Comparison of ENCODE assay signal across 36 mouse cellular contexts in the genomic region with DNA sequence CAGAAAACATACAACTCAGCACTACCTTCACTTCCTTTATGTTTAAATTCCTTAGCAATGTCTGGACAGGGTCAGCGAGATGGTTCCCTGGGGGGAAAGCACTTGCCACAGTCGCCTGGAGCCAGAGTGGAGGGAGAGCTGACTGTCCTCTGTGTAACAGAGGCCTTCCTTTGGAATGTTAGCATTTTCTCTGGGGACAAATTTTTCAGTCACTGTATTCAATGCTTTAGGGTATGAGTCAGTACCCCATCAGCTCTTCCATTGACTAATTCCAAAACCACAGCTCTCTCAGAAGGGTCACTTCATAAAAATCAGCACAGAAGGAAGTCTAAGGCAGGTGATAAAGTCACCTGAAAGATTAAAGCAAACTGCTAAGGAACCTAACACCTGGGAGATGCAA. TPM values are rescaled to one million over a fixed set of nuclear protein-coding genes. Genes with fewer than 3 reads are reported as not detected.
A peak's percentile ranks its signal among the peaks of the same experiment; 100 is the strongest.
DNase-seq lines count a peak whose midpoint lies in the region; ATAC-seq and TF ChIP-seq lines count a peak whose summit lies in the region.
"Had no signal": no experiment of that assay in that cellular context is flagged by ENCODE, and none has a peak within 500 bp of the region (broad histone marks: within the 10 kb centered on the region; RNA-seq: fewer than 3 reads in every experiment).

No protein-coding gene starts in this region.

- DNase-seq in kidney, postnatal 0 days (ENCODE audit: low spot score) = peak; percentile 15
- DNase-seq in kidney, adult 9 months = no peak
- peak; percentile 25 for DNase-seq in CH12.LX (ENCODE audit: extremely low read depth)
- no peak for DNase-seq in Patski (ENCODE audit: low read depth, low spot score)
- DNase-seq in heart, adult 11 months = no peak
- DNase-seq in kidney, adult 2 months = no peak
- DNase-seq: adrenal gland, adult 2 months; adrenal gland, postnatal 14 days; cerebellum, adult 11 months; cerebellum, adult 2 months; cerebellum, adult 9-11 months; cerebellum, postnatal 36 days; embryo, embryonic 11 days; forebrain, postnatal 0 days; gastrocnemius, adult 2 months; gastrocnemius, postnatal 14 days; heart, adult 18-20 months; heart, postnatal 10 days; heart, postnatal 36 days had no signal

- TF ChIP-seq RAD21 in CH12.LX (IDR thresholded peaks at IDR 0.05; ENCODE audit: low read depth, low read length) = no peak

- H3K79me2 ChIP-seq in CH12.LX (replicated peaks; ENCODE audit: control insufficient read depth, extremely low read depth, insufficient read depth, poor library complexity, severe bottlenecking) (peaks cover 33% of the 10 kb centered on the region), myocyte (ENCODE audit: control insufficient read depth, insufficient read depth) (peaks cover 81% of the 10 kb centered on the region)

- no peaks in the 10 kb centered on the region for H3K4me1 ChIP-seq in kidney, postnatal 0 days (replicated peaks; ENCODE audit: insufficient read depth, low read length)
- peaks cover 4 to 15% of the 10 kb centered on the region in 2 experiments; a peak in 3 of 4 replicates for H3K4me1 ChIP-seq in CH12.LX (ENCODE audit: control insufficient read depth in 1 of 2, insufficient read depth in 2 of 2)
- H3K4me1 ChIP-seq in kidney, embryonic 15.5 days = 0 out of 2 replicates have a peak, but pooled peaks cover 6% of the 10 kb centered on the region
- peaks cover 5% of the 10 kb centered on the region; the same call in 1 of the 2 replicates for H3K4me1 ChIP-seq in kidney, adult 2 months (ENCODE audit: control insufficient read depth, insufficient read depth, low read length)
- H3K4me1 ChIP-seq: forebrain, embryonic 13.5 days; heart, embryonic 12.5 days; heart, embryonic 15.5 days; hindbrain, embryonic 13.5 days had no signal

- TF ChIP-seq POLR2A in CH12.LX (IDR thresholded peaks at IDR 0.05; ENCODE audit: low read depth, low read length) (no peak), myocyte (IDR thresholded peaks at IDR 0.05; ENCODE audit: insufficient read length, low read depth) (no peak)
- TF ChIP-seq POLR2A in kidney, adult 2 months (IDR thresholded peaks at IDR 0.05; ENCODE audit: low read depth, low read length) = no peak

- H3ac ChIP-seq in myocyte (ENCODE audit: control insufficient read depth, insufficient read length) = no peak overlapping the region

- TF ChIP-seq CTCF in kidney, postnatal 0 days (IDR thresholded peaks at IDR 0.05; ENCODE audit: low read depth) = no peak
- no peak for TF ChIP-seq CTCF in CH12.LX (conservative IDR thresholded peaks at IDR 0.05 in 1 of 2, IDR thresholded peaks at IDR 0.05 in 1 of 2; ENCODE audit: low read depth in 2 of 2, low read length in 2 of 2)
- no peak for TF ChIP-seq CTCF in Patski (IDR thresholded peaks at IDR 0.05)
- no peak for TF ChIP-seq CTCF in kidney, adult 2 months (conservative IDR thresholded peaks at IDR 0.05; ENCODE audit: insufficient read depth, insufficient read length, low read depth, low read length)

- peak; percentile 51 for TF ChIP-seq EP300 in CH12.LX (IDR thresholded peaks at IDR 0.05; ENCODE audit: low read length)

- no peaks in the 10 kb centered on the region for H3K27me3 ChIP-seq in kidney, postnatal 0 days (ENCODE audit: insufficient read depth, low read length)
- no peaks in the 10 kb centered on the region for H3K27me3 ChIP-seq in CH12.LX (replicated peaks)
- no peaks in the 10 kb centered on the region for H3K27me3 ChIP-seq in Patski
- no peaks in the 10 kb centered on the region for H3K27me3 ChIP-seq in myocyte (ENCODE audit: control insufficient read depth, insufficient read depth, insufficient read length)
- no peaks in the 10 kb centered on the region for H3K27me3 ChIP-seq in kidney, embryonic 15.5 days
- no peaks in the 10 kb centered on the region for H3K27me3 ChIP-seq in kidney, adult 2 months (replicated peaks; ENCODE audit: control insufficient read depth, insufficient read depth, low read length)
- H3K27me3 ChIP-seq: embryonic facial prominence, embryonic 13.5 days; forebrain, embryonic 13.5 days; heart, embryonic 12.5 days; heart, embryonic 15.5 days; hindbrain, embryonic 13.5 days; intestine, embryonic 15.5 days had no signal

- in situ Hi-C loops in CH12.LX (cut with MboI; ENCODE audit: low pct_ligation_motif_present, low pct_unique_long_range_greater_than_20kb, low sequenced_read_pairs) = no loop called here
- in situ Hi-C loops in Patski (cut with MboI; ENCODE audit: low pct_unique_long_range_greater_than_20kb) = no loop called here

- H3K4me3 ChIP-seq in kidney, postnatal 0 days (replicated peaks; ENCODE audit: low read depth, low read length) = no peak overlapping the region
- H3K4me3 ChIP-seq in CH12.LX (replicated peaks in 1 of 3; ENCODE audit: low read depth in 2 of 3, low read length in 2 of 3, poor library complexity in 1 of 3) (no peak overlapping the region), myocyte (no peak overlapping the region)
- no peak overlapping the region for H3K4me3 ChIP-seq in kidney, embryonic 15.5 days (replicated peaks)
- no peak overlapping the region for H3K4me3 ChIP-seq in kidney, adult 2 months (ENCODE audit: insufficient read depth, low read depth, low read length)
- H3K4me3 ChIP-seq: embryonic facial prominence, embryonic 10.5 days; embryonic facial prominence, embryonic 13.5 days; forebrain, embryonic 10.5 days; forebrain, embryonic 13.5 days; gastrocnemius, adult 2 months; heart, embryonic 12.5 days; heart, embryonic 15.5 days; hindbrain, embryonic 10.5 days; hindbrain, embryonic 13.5 days; intestine, embryonic 15.5 days had no signal

- H3K9me3 ChIP-seq in kidney, postnatal 0 days (replicated peaks; ENCODE audit: low read length) = no peaks in the 10 kb centered on the region
- peaks cover 3% of the 10 kb centered on the region for H3K9me3 ChIP-seq in CH12.LX (replicated peaks; ENCODE audit: low read length)
- no peaks in the 10 kb centered on the region for H3K9me3 ChIP-seq in kidney, embryonic 15.5 days (replicated peaks)
- H3K9me3 ChIP-seq: embryonic facial prominence, embryonic 10.5 days; embryonic facial prominence, embryonic 13.5 days; forebrain, embryonic 10.5 days; forebrain, embryonic 13.5 days; heart, embryonic 15.5 days; hindbrain, embryonic 10.5 days; hindbrain, embryonic 13.5 days; intestine, embryonic 15.5 days had no signal

- no peak for ATAC-seq in kidney, postnatal 0 days (replicated peaks; ENCODE audit: low FRiP score, low read depth)
- ATAC-seq in Patski = peak; percentile 88
- no peak for ATAC-seq in kidney, embryonic 15.5 days (replicated peaks; ENCODE audit: low FRiP score)
- ATAC-seq: forebrain, embryonic 13.5 days; forebrain, postnatal 0 days; hindbrain, embryonic 16.5 days; intestine, embryonic 15.5 days had no signal

- CTCF ChIA-PET in Patski (lab: Charles Lee) = no interaction called here

- H3K4me2 ChIP-seq in kidney, postnatal 0 days (ENCODE audit: low read length) = no peak overlapping the region
- no peak overlapping the region for H3K4me2 ChIP-seq in CH12.LX (ENCODE audit: insufficient read depth, low read depth, poor library complexity, severe bottlenecking)
- peak overlapping the region; percentile 29 for H3K4me2 ChIP-seq in myocyte (ENCODE audit: low read depth)
- no peak overlapping the region for H3K4me2 ChIP-seq in kidney, embryonic 15.5 days
- H3K4me2 ChIP-seq: embryonic facial prominence, embryonic 13.5 days; forebrain, embryonic 13.5 days; heart, embryonic 12.5 days; heart, embryonic 15.5 days; hindbrain, embryonic 13.5 days; intestine, embryonic 15.5 days had no signal

- no peaks in the 10 kb centered on the region for H3K36me3 ChIP-seq in kidney, postnatal 0 days (ENCODE audit: insufficient read depth, low read length)
- H3K36me3 ChIP-seq in CH12.LX (replicated peaks in 1 of 2; ENCODE audit: control insufficient read depth in 1 of 2, insufficient read depth in 1 of 2, low read length in 1 of 2) (peaks cover 0 to 26% of the 10 kb centered on the region in 2 experiments), myocyte (ENCODE audit: control insufficient read depth, insufficient read depth) (no peaks in the 10 kb centered on the region)
- no peaks in the 10 kb centered on the region for H3K36me3 ChIP-seq in kidney, embryonic 15.5 days
- H3K36me3 ChIP-seq in kidney, adult 2 months (ENCODE audit: control insufficient read depth, insufficient read depth, low read length) = no peaks in the 10 kb centered on the region
- H3K36me3 ChIP-seq: heart, embryonic 15.5 days; hindbrain, embryonic 13.5 days; intestine, embryonic 15.5 days had no signal

- POLR2A ChIA-PET in Patski (lab: Charles Lee) = no interaction called here

- no peak overlapping the region for H3K27ac ChIP-seq in kidney, postnatal 0 days
- H3K27ac ChIP-seq in CH12.LX (ENCODE audit: insufficient read depth, low read depth) = no peak overlapping the region
- H3K27ac ChIP-seq in kidney, embryonic 15.5 days = no peak overlapping the region
- H3K27ac ChIP-seq in kidney, adult 2 months (ENCODE audit: insufficient read depth, low read depth, low read length) = no peak overlapping the region
- H3K27ac ChIP-seq: embryonic facial prominence, embryonic 10.5 days; embryonic facial prominence, embryonic 13.5 days; forebrain, embryonic 10.5 days; forebrain, embryonic 13.5 days; gastrocnemius, adult 2 months; heart, embryonic 15.5 days; hindbrain, embryonic 10.5 days; hindbrain, embryonic 13.5 days; intestine, embryonic 15.5 days had no signal

- dilution Hi-C loops in CH12.LX (cut with MboI; ENCODE audit: extremely low pct_ligation_motif_present, extremely low pct_unique_long_range_greater_than_20kb, low sequenced_read_pairs) = no loop called here

- H3K9ac ChIP-seq in kidney, postnatal 0 days (ENCODE audit: low read depth, low read length) = no peak overlapping the region
- no peak overlapping the region for H3K9ac ChIP-seq in CH12.LX (ENCODE audit: insufficient read depth, low read depth)
- no peak overlapping the region for H3K9ac ChIP-seq in kidney, embryonic 15.5 days
- H3K9ac ChIP-seq: embryonic facial prominence, embryonic 13.5 days; forebrain, embryonic 13.5 days; forebrain, postnatal 0 days; heart, embryonic 12.5 days; heart, embryonic 15.5 days; hindbrain, embryonic 13.5 days; intestine, embryonic 15.5 days had no signal

- 61% methylated on average over 2 of the region's 2 CpGs for WGBS in kidney, postnatal 0 days
- 57% methylated on average over 2 of the region's 2 CpGs for WGBS in kidney, embryonic 15.5 days
- 74% methylated on average over 2 of the region's 2 CpGs for WGBS in kidney, adult 2 months

RNA-seq across cellular contexts. Expression of gene Polk, which starts 8.6 kb away (rescaled TPM):
- 4.1 and 5.2 TPM in 2 replicates for polyA plus RNA-seq in kidney, postnatal 0 days (2015; fragmentation: Nextera tagmentation; extraction: Ambion mirVana)
- 12.9 and 13.3 TPM in 2 replicates for total RNA-seq in CH12.LX (2012; rRNA removed)
- 10.4 and 12.7 TPM in 2 replicates for total RNA-seq in CH12.LX (2014; rRNA removed)
- polyA plus RNA-seq in CH12.LX (2012; ENCODE audit: insufficient read length, low read depth) = 9.2 and 10.5 TPM in 2 replicates
- polyA plus RNA-seq in Patski (2021) = 12.3 TPM
- polyA plus RNA-seq in myocyte (2012; fragmentation: generic; extraction: Trizol) = 2.9 TPM
- 9.2 and 9.7 TPM in 2 replicates for polyA plus RNA-seq in kidney, embryonic 15.5 days (2015; fragmentation: Nextera tagmentation; extraction: Ambion mirVana)
- polyA plus RNA-seq in kidney, adult 2 months (2012; rRNA removed) = 1.7 and 1.9 TPM in 2 replicates

RNA-seq across cellular contexts. Expression of gene Col4a3bp, which starts 8.7 kb away (rescaled TPM):
- polyA plus RNA-seq in kidney, postnatal 0 days (2015; fragmentation: Nextera tagmentation; extraction: Ambion mirVana) = 6.5 and 6.7 TPM in 2 replicates
- total RNA-seq in CH12.LX (2012; rRNA removed) = 7.0 and 9.6 TPM in 2 replicates
- 11.9 and 15.9 TPM in 2 replicates for total RNA-seq in CH12.LX (2014; rRNA removed)
- 10.8 and 14.8 TPM in 2 replicates for polyA plus RNA-seq in CH12.LX (2012; ENCODE audit: insufficient read length, low read depth)
- 36.4 TPM for polyA plus RNA-seq in Patski (2021)
- polyA plus RNA-seq in myocyte (2012; fragmentation: generic; extraction: Trizol) = 18.3 TPM
- 9.6 and 10.3 TPM in 2 replicates for polyA plus RNA-seq in kidney, embryonic 15.5 days (2015; fragmentation: Nextera tagmentation; extraction: Ambion mirVana)
- 13.1 and 13.6 TPM in 2 replicates for polyA plus RNA-seq in kidney, adult 2 months (2012; rRNA removed)

RNA-seq across cellular contexts. Expression of gene Gm17622, which starts 43.2 kb away (rescaled TPM):
- polyA plus RNA-seq in kidney, postnatal 0 days (2015; fragmentation: Nextera tagmentation; extraction: Ambion mirVana) = not detected in 2 replicates
- total RNA-seq in CH12.LX (2012; rRNA removed) (not detected in 2 replicates), CH12.LX (2014; rRNA removed) (not detected in 2 replicates)
- polyA plus RNA-seq in CH12.LX (2012; ENCODE audit: insufficient read length, low read depth) (not detected in 2 replicates), Patski (2021) (not detected), myocyte (2012; fragmentation: generic; extraction: Trizol) (not detected)
- not detected in 2 replicates for polyA plus RNA-seq in kidney, embryonic 15.5 days (2015; fragmentation: Nextera tagmentation; extraction: Ambion mirVana)
- not detected in 2 replicates for polyA plus RNA-seq in kidney, adult 2 months (2012; rRNA removed)
- total RNA-seq: adrenal gland, adult 2 months; adrenal gland, postnatal 14 days; adrenal gland, postnatal 4 days; forebrain, postnatal 0 days; gastrocnemius, adult 2 months; gastrocnemius, postnatal 14 days; gastrocnemius, postnatal 4 days; heart, adult 18-20 months; heart, postnatal 10 days; heart, postnatal 36 days; MEL had no signal
- polyA plus RNA-seq: adrenal gland, adult 2 months; cerebellum, adult 2 months; cortical plate, adult 2 months; embryonic facial prominence, embryonic 10.5 days; embryonic facial prominence, embryonic 13.5 days; forebrain, embryonic 10.5 days; forebrain, embryonic 13.5 days; forebrain, postnatal 0 days; frontal cortex, adult 2 months; heart, embryonic 12.5 days; heart, embryonic 15.5 days; hindbrain, embryonic 10.5 days; hindbrain, embryonic 13.5 days; hindbrain, embryonic 16.5 days; intestine, embryonic 15.5 days had no signal

Comparison
In these comparisons a context has a peak if more than half of its experiments do, and no peak if none do; other contexts are left out.
1. DNase-seq: peak in kidney, postnatal 0 days (single experiment) and CH12.LX (single experiment); none in kidney, adult 9 months (single experiment), Patski (single experiment), heart, adult 11 months (single experiment) and kidney, adult 2 months (single experiment).